Mouse (Mus musculus) bone marrow, adult 2 months (tissue): ENCODE measurements around the gene Dusp13. TPM values are rescaled to one million over a fixed set of nuclear protein-coding genes. Genes with fewer than 3 reads are reported as not detected.

Source experiments
- H3K27ac ChIP-seq: fragments of 200-500 bp; 2 replicates; pipeline ENCODE4 v1.5.1; 2012; ENCODE audit warnings: low read depth, mild to moderate bottlenecking, control low read depth, inconsistent platforms, low read length; ENCODE audit not compliant: control insufficient read depth, poor library complexity, insufficient read depth
- H3K4me1 ChIP-seq: fragments of 200-500 bp; 2 replicates; pipeline ENCODE4 v1.6.1; 2011; ENCODE audit warnings: low read length; ENCODE audit not compliant: control insufficient read depth, insufficient read depth
- H3K4me3 ChIP-seq: fragments of 200-500 bp; replicated peaks from 2 replicates; pipeline ENCODE3; 2011; ENCODE audit warnings: mild to moderate bottlenecking, low read depth, low read length, control low read depth; ENCODE audit not compliant: control insufficient read depth
- CTCF ChIP-seq: fragments of 200-500 bp; IDR thresholded peaks from 2 replicates; pipeline ENCODE4 v1.5.1; 2011; ENCODE audit warnings: low read length, control low read depth; ENCODE audit not compliant: control insufficient read depth, insufficient read depth
- POLR2A ChIP-seq: fragments of 200-500 bp; IDR thresholded peaks from 2 replicates; pipeline ENCODE4 v1.6.1; 2011; ENCODE audit warnings: low read depth, mild to moderate bottlenecking, control low read depth, low read length, borderline replicate concordance; ENCODE audit not compliant: control insufficient read depth
- WGBS: fragments of 180-500 bp; shearing (Covaris S2); methylation state at CpG from one replicate; pipeline ENCODE4 v1.1.7; 2018; 5-methylcytosine and 5-hydroxymethylcytosine counted together
- polyA plus RNA-seq: library from polyadenylated mRNA; stranded (reverse); fragments of >200 nt; gene quantifications from 2 replicates; pipeline ENCODE4 v1.2.4, GENCODE M21; 2011; ENCODE audit warnings: low replicate concordance; ENCODE audit not compliant: missing spikeins, insufficient read depth, insufficient read length

The Dusp13 gene
- polyA plus RNA-seq, 1 experiment: not detected

GRCm38 (mm10) chr14:21745149-21745548, 5.8 kb downstream of the Dusp13 start:
- TF ChIP-seq CTCF (no peak), POLR2A (no peak)
- WGBS: 29% methylated on average over 5 of the region's 5 CpGs
- Histone ChIP-seq H3K4me3 (no peak overlapping the region), H3K4me1 (peaks cover 3% of the 10 kb centered on the region; the same call in 1 of the 2 replicates), H3K27ac (peak overlapping the region; percentile 11; the same call in 1 of the 2 replicates)

- Histone ChIP-seq H3K27ac (no peak overlapping the region), H3K4me3 (no peak overlapping the region), H3K4me1 (peaks cover 3% of the 10 kb centered on the region; the same call in 1 of the 2 replicates)
- WGBS: 97% methylated on average over 1 of the region's 1 CpGs
- TF ChIP-seq POLR2A (no peak), CTCF (no peak)
Measured at GRCm38 (mm10) chr14:21744169-21744568, 6.8 kb downstream of the Dusp13 start.

GRCm38 (mm10) chr14:21742441-21742840, 8.5 kb downstream of the Dusp13 start:
- 91% methylated on average over 4 of the region's 4 CpGs for WGBS

DNA sequence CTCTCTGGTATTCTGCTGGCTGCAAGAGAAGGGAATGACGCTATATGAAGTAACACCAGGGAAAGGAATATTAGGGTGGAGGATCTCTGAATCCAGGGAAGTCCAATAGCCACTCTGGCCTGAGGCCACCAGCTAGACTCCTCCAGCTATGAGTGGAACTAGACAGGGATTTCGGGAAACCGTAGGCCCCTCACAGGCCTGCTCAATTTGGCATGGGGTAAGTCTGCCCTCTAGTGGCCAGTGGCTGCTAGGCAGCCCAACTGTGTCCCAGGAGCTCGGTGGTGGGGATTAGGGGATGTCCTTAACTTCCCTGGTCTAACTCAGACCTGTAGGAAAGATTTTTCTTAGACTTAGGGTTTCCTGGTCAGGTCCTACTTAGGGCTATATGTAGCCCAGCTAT, 9.2 kb downstream of the Dusp13 start:
- Histone ChIP-seq H3K4me3 (no peak overlapping the region), H3K4me1 (peaks cover 3% of the 10 kb centered on the region; the same call in 1 of the 2 replicates), H3K27ac (no peak overlapping the region)
- peak; percentile 95 for TF ChIP-seq CTCF
- TF ChIP-seq POLR2A: no peak
- WGBS: 22% methylated on average over 4 of the region's 4 CpGs

More at GRCm38 (mm10) chr14:21742441-21742840, 8.5 kb downstream of the Dusp13 start:
- TF ChIP-seq CTCF: no peak
- no peak for TF ChIP-seq POLR2A
- no peak overlapping the region for H3K27ac ChIP-seq
- no peak overlapping the region for H3K4me3 ChIP-seq
- H3K4me1 ChIP-seq: peaks cover 3% of the 10 kb centered on the region; the same call in 1 of the 2 replicates

DNA sequence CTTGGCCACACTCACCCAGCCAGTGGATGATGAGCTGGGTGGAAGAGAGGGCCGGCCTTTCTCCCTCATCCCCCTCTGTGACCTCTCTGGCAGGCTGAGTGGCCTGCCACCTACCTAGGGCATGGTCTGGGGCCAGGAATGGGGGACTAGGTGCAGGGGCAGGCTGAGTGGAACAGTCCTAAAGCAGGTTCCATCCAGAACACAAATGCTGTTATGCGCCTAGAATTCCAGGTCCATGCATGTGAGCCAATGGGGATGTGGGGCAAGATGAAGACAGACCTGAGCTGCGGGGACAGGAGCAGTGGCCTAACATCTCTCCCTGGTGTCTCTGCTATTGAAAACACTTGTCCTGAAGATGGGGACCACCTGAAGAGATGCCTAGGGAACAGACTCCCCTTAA, 9.7 kb downstream of the Dusp13 start:
- Histone ChIP-seq H3K27ac (no peak overlapping the region), H3K4me3 (no peak overlapping the region), H3K4me1 (peaks cover 3% of the 10 kb centered on the region; the same call in 1 of the 2 replicates)
- 87% methylated on average over 3 of the region's 3 CpGs for WGBS
- TF ChIP-seq CTCF: no peak
- TF ChIP-seq POLR2A: no peak

- H3K4me1 ChIP-seq: peaks cover 3% of the 10 kb centered on the region; the same call in 1 of the 2 replicates
- H3K27ac ChIP-seq: no peak overlapping the region
- 86% methylated on average over 7 of the region's 7 CpGs for WGBS
- TF ChIP-seq POLR2A: no peak
- no peak for TF ChIP-seq CTCF
- no peak overlapping the region for H3K4me3 ChIP-seq
Measured at GRCm38 (mm10) chr14:21740345-21740744, 10.6 kb downstream of the Dusp13 start.

- TF ChIP-seq CTCF: no peak
- TF ChIP-seq POLR2A: no peak
- 87% methylated on average over 15 of the region's 15 CpGs for WGBS
- no peaks in the 10 kb centered on the region for H3K4me1 ChIP-seq
Measured at GRCm38 (mm10) chr14:21733131-21733905, 17.7 kb downstream of the Dusp13 start.

GRCm38 (mm10) chr14:21729936-21730335, 21.0 kb downstream of the Dusp13 start:
- Histone ChIP-seq H3K4me3 (no peak overlapping the region), H3K4me1 (no peaks in the 10 kb centered on the region), H3K27ac (no peak overlapping the region)
- WGBS: 77% methylated on average over 4 of the region's 4 CpGs
- no peak for TF ChIP-seq POLR2A
- TF ChIP-seq CTCF: no peak

More at GRCm38 (mm10) chr14:21733131-21733905, 17.7 kb downstream of the Dusp13 start:
- Histone ChIP-seq H3K4me3 (no peak overlapping the region), H3K27ac (no peak overlapping the region)
